Mouse (Mus musculus) CH12.LX (cell line): Measurements from ENCODE around the gene Arl5c. TPM values are rescaled to one million over a fixed set of nuclear protein-coding genes. Genes with fewer than 3 reads are reported as not detected.

Experiments used
- DNase-seq: peaks from one replicate; pipeline ENCODE4 v3.0.0-alpha.2; 2013; ENCODE audit errors: extremely low read depth
- H3K27ac ChIP-seq: 2 replicates; pipeline ENCODE4 v1.5.1; 2012; ENCODE audit warnings: low read depth, mild to moderate bottlenecking, control low read depth, moderate library complexity; ENCODE audit not compliant: insufficient read depth
- H3K27me3 ChIP-seq: replicated peaks from 2 replicates; pipeline ENCODE3; 2012; ENCODE audit warnings: inconsistent platforms
- H3K36me3 ChIP-seq, 2 experiments: replicated peaks in 1 of 2; 2 replicates each; pipeline versions ENCODE3 to v1.6.1; 2012; ENCODE audit warnings: inconsistent platforms in 1 of 2, low read length in 1 of 2, mild to moderate bottlenecking in 1 of 2, mixed read lengths in 1 of 2, moderate library complexity in 1 of 2; ENCODE audit not compliant: control insufficient read depth in 1 of 2, insufficient read depth in 1 of 2
- H3K4me1 ChIP-seq, 2 experiments: 2 replicates each; pipeline ENCODE4 v1.6.1; 2012; ENCODE audit warnings: inconsistent platforms in 1 of 2, moderate library complexity in 1 of 2; ENCODE audit not compliant: insufficient read depth in 2 of 2, control insufficient read depth in 1 of 2
- H3K4me2 ChIP-seq: 2 replicates; pipeline ENCODE4 v1.6.1; 2012; ENCODE audit warnings: low read depth, mild to moderate bottlenecking, control low read depth; ENCODE audit not compliant: poor library complexity, insufficient read depth, severe bottlenecking
- H3K4me3 ChIP-seq, 3 experiments: fragments of 150-350 bp in 1 of 3; sonication (generic) in 1 of 3; replicated peaks in 1 of 3; 2 replicates each; pipeline versions ENCODE3 to v1.5.1; 2011 to 2012; ENCODE audit warnings: low read depth in 2 of 3, low read length in 2 of 3, mild to moderate bottlenecking in 2 of 3, moderate library complexity in 2 of 3, control low read depth in 1 of 3, improper control_type of control experiment in 1 of 3, inconsistent platforms in 1 of 3, mixed read lengths in 1 of 3; ENCODE audit not compliant: poor library complexity in 1 of 3
- H3K79me2 ChIP-seq: replicated peaks from 2 replicates; pipeline ENCODE4 v1.6.1; 2012; ENCODE audit warnings: mild to moderate bottlenecking, moderate library complexity; ENCODE audit not compliant: control insufficient read depth, poor library complexity, insufficient read depth, severe bottlenecking; ENCODE audit errors: extremely low read depth
- H3K9ac ChIP-seq: 2 replicates; pipeline ENCODE4 v1.6.1; 2012; ENCODE audit warnings: low read depth, mild to moderate bottlenecking, control low read depth, moderate library complexity; ENCODE audit not compliant: insufficient read depth
- H3K9me3 ChIP-seq: replicated peaks from 2 replicates; pipeline ENCODE3; 2012; ENCODE audit warnings: low read length, inconsistent platforms, mixed read lengths
- BHLHE40 ChIP-seq: IDR thresholded peaks from 2 replicates; pipeline ENCODE4 v1.6.1; 2011; ENCODE audit warnings: mild to moderate bottlenecking, low read depth, low read length, improper control_type of control experiment
- CHD2 ChIP-seq: IDR thresholded peaks from 2 replicates; pipeline ENCODE4 v1.6.1; 2011; ENCODE audit warnings: low read length, improper control_type of control experiment
- CTCF ChIP-seq, 2 experiments: IDR thresholded peaks in 1 of 2; conservative IDR thresholded peaks in 1 of 2; 2 replicates each; pipeline ENCODE4 v1.5.1; 2011 to 2012; ENCODE audit warnings: low read depth in 2 of 2, low read length in 2 of 2, improper control_type of control experiment in 1 of 2, inconsistent platforms in 1 of 2, mild to moderate bottlenecking in 1 of 2, moderate library complexity in 1 of 2
- HCFC1 ChIP-seq: IDR thresholded peaks from 2 replicates; pipeline ENCODE4 v1.6.1; 2012; ENCODE audit warnings: low read depth, mild to moderate bottlenecking, inconsistent platforms, low read length, improper control_type of control experiment
- IRF4 ChIP-seq: IDR thresholded peaks from 2 replicates; pipeline ENCODE4 v1.6.1; 2014; ENCODE audit warnings: low read depth, mild to moderate bottlenecking, inconsistent platforms, low read length, improper control_type of control experiment
- JUND ChIP-seq: conservative IDR thresholded peaks from 2 replicates; pipeline ENCODE4 v1.6.1; 2011; ENCODE audit warnings: low read depth, low read length, improper control_type of control experiment
- KAT2A ChIP-seq: IDR thresholded peaks from 2 replicates; pipeline ENCODE4 v1.6.1; 2012; ENCODE audit warnings: low read length, improper control_type of control experiment, inconsistent platforms; ENCODE audit not compliant: insufficient replicate concordance
- MAFK ChIP-seq: IDR thresholded peaks from 2 replicates; pipeline ENCODE4 v1.6.1; 2011; ENCODE audit warnings: low read length, improper control_type of control experiment; ENCODE audit not compliant: insufficient replicate concordance
- MAZ ChIP-seq: IDR thresholded peaks from 2 replicates; pipeline ENCODE4 v1.6.1; 2012; ENCODE audit warnings: low read depth, mild to moderate bottlenecking, inconsistent platforms, low read length, improper control_type of control experiment, moderate library complexity
- MXI1 ChIP-seq: IDR thresholded peaks from 2 replicates; pipeline ENCODE4 v1.6.1; 2011; ENCODE audit warnings: mild to moderate bottlenecking, low read depth, low read length, improper control_type of control experiment
- MYC ChIP-seq: IDR thresholded peaks from 2 replicates; pipeline ENCODE4 v1.6.1; 2011; ENCODE audit warnings: low read depth, mild to moderate bottlenecking, improper control_type of control experiment, low read length
- NELFE ChIP-seq: IDR thresholded peaks from 2 replicates; pipeline ENCODE4 v1.6.1; 2011; ENCODE audit warnings: low read depth, low read length, improper control_type of control experiment
- NRF1 ChIP-seq: IDR thresholded peaks from 2 replicates; pipeline ENCODE4 v1.6.1; 2014; ENCODE audit warnings: low read depth, mild to moderate bottlenecking, inconsistent platforms, low read length, improper control_type of control experiment, moderate library complexity
- PAX5 ChIP-seq: IDR thresholded peaks from 2 replicates; pipeline ENCODE4 v1.6.1; 2012; ENCODE audit warnings: low read length, inconsistent platforms, mixed read lengths
- POLR2A ChIP-seq: IDR thresholded peaks from 2 replicates; pipeline ENCODE4 v1.6.1; 2011; ENCODE audit warnings: low read depth, mild to moderate bottlenecking, improper control_type of control experiment, low read length
- RCOR1 ChIP-seq: conservative IDR thresholded peaks from 2 replicates; pipeline ENCODE4 v1.6.1; 2012; ENCODE audit warnings: low read depth, mild to moderate bottlenecking, inconsistent platforms, low read length, improper control_type of control experiment
- TCF12 ChIP-seq: IDR thresholded peaks from 2 replicates; pipeline ENCODE4 v1.6.1; 2014; ENCODE audit warnings: low read depth, mild to moderate bottlenecking, inconsistent platforms, low read length, improper control_type of control experiment
- UBTF ChIP-seq: IDR thresholded peaks from 2 replicates; pipeline ENCODE4 v1.6.1; 2012; ENCODE audit warnings: low read depth, mild to moderate bottlenecking, inconsistent platforms, low read length, improper control_type of control experiment, moderate library complexity
- ZC3H11A ChIP-seq: IDR thresholded peaks from 2 replicates; pipeline ENCODE4 v1.6.1; 2012; ENCODE audit warnings: low read depth, mild to moderate bottlenecking, inconsistent platforms, low read length, improper control_type of control experiment
- ZKSCAN1 ChIP-seq: IDR thresholded peaks from 2 replicates; pipeline ENCODE4 v1.6.1; 2012; ENCODE audit warnings: low read depth, inconsistent platforms, low read length, improper control_type of control experiment, borderline replicate concordance
- ZMIZ1 ChIP-seq: IDR thresholded peaks from 2 replicates; pipeline ENCODE4 v1.6.1; 2012; ENCODE audit warnings: low read depth, mild to moderate bottlenecking, inconsistent platforms, low read length, improper control_type of control experiment
- ZNF384 ChIP-seq: IDR thresholded peaks from 2 replicates; pipeline ENCODE4 v1.6.1; 2012; ENCODE audit warnings: low read depth, low read length, improper control_type of control experiment, inconsistent platforms
- dilution Hi-C: fragments of 300-500 bp; cut with MboI; formaldehyde crosslinking; loops from 2 replicates; pipeline ENCODE4 v1.14.3; 2020; ENCODE audit warnings: low sequenced_read_pairs; ENCODE audit not compliant: extremely low pct_unique_long_range_greater_than_20kb, extremely low pct_ligation_motif_present
- in situ Hi-C: fragments of 300-500 bp; cut with MboI; formaldehyde crosslinking; loops from 3 replicates; pipeline ENCODE4 v1.14.3; 2019; ENCODE audit warnings: low sequenced_read_pairs, low pct_ligation_motif_present, low pct_unique_long_range_greater_than_20kb, mixed read lengths
- polyA plus RNA-seq: library from polyadenylated mRNA; unstranded; fragments of >175 nt; gene quantifications from 2 replicates; pipeline ENCODE4 v1.2.1, GENCODE M21; 2012; ENCODE audit warnings: low read depth; ENCODE audit not compliant: insufficient read length
- total RNA-seq, 2 experiments: library from RNA; depleted of rRNA; stranded (reverse); fragments of 300-350 nt in 1 of 2; fragments of >200 nt in 1 of 2; gene quantifications; 2 replicates each; pipeline ENCODE4 v1.2.3; 2012 to 2014

The Arl5c gene
- total and polyA plus RNA-seq, 3 experiments = 28.5 to 45.5 (median 32.2) TPM

DNA sequence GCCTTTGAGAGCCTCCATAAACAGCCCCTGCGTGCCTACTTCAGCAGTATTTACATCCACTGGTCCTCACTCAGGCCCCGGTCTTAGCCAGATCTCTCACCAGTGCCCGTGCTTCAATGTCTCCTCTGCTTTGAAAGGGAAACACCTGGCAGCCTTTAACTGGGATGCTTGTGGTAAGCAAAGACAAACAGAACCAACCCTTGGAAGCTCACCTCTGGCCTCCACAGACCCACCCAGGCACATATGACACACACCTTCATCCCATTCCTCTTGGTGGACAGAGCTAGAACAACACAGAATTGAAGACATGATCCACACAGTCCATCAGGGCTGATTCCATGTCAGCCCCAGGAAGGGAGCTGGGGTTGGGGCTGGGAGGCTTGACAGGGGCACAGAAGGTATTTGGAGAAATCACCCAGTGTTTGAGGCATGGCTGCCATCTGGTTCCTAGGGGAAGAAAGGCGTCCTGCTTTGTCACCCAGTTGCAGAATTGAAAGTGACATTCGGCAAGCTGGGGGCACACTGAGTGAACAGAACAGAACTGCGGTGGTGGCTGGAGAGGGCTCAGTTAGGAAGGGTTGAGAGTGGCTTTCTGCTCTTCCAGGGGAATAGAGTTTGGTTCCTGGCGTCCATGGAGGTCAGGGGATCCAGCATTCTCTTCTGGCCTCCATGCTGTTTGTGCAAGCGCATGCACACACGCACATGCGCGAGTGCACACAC, 2.3 kb upstream of the Arl5c start:
- peak overlapping the region; percentile 67; the same call in 1 of the 2 replicates for H3K4me2 ChIP-seq
- DNase-seq = peak; percentile 39
- no peak for TF ChIP-seq CHD2
- peak; percentile 56; the same call in 1 of the 2 replicates for TF ChIP-seq TCF12
- 0 out of 2 replicates have a peak, but pooled peaks have one; percentile 55 for TF ChIP-seq UBTF
- no peak for TF ChIP-seq HCFC1
- no peak for TF ChIP-seq MYC
- no peak for TF ChIP-seq JUND
- TF ChIP-seq MAZ = no peak
- no peak for TF ChIP-seq ZNF384
- 0 out of 2 replicates have a peak, but pooled peaks have one; percentile 21 for TF ChIP-seq IRF4
- 0 out of 2 replicates have a peak, but pooled peaks have one; percentile 3 for TF ChIP-seq MXI1
- TF ChIP-seq CTCF (conservative IDR thresholded peaks at IDR 0.05 in 1 of 2, IDR thresholded peaks at IDR 0.05 in 1 of 2; ENCODE audit: low read depth in 2 of 2, low read length in 2 of 2) = no peak
- TF ChIP-seq ZKSCAN1 = no peak
- TF ChIP-seq KAT2A = 0 out of 2 replicates have a peak, but pooled peaks have one; percentile 24
- no peak for TF ChIP-seq NELFE
- TF ChIP-seq PAX5 = no peak
- TF ChIP-seq RCOR1 = 0 out of 2 replicates have a peak, but pooled peaks have one; percentile 25
- TF ChIP-seq MAFK = 0 out of 2 replicates have a peak, but pooled peaks have one; percentile 41
- no peak; the same call in 1 of the 2 replicates for TF ChIP-seq NRF1
- no peak; the same call in 1 of the 2 replicates for TF ChIP-seq BHLHE40
- 0 out of 2 replicates have a peak, but pooled peaks have one; percentile 19 for TF ChIP-seq ZMIZ1
- 0 out of 2 replicates have a peak, but pooled peaks have one; percentile 20 for TF ChIP-seq POLR2A
- no peak for TF ChIP-seq ZC3H11A
- TF ChIP-seq, all 38 proteins: peak for 9
- peaks cover 0 to 2% of the 10 kb centered on the region in 2 experiments for H3K36me3 ChIP-seq
- H3K9me3 ChIP-seq = no peaks in the 10 kb centered on the region
- dilution Hi-C loops = no loop called here
- H3K79me2 ChIP-seq = no peaks in the 10 kb centered on the region
- no peaks in the 10 kb centered on the region for H3K27me3 ChIP-seq
- peaks cover 41 to 81% of the 10 kb centered on the region in 2 experiments for H3K4me1 ChIP-seq
- in situ Hi-C loops = no loop called here
- no peak overlapping the region for H3K4me3 ChIP-seq
- H3K9ac ChIP-seq = peak overlapping the region; percentile 13; the same call in 1 of the 2 replicates
- peak overlapping the region; percentile 88 for H3K27ac ChIP-seq
